ENCODE assay signal across 30 mouse cellular contexts in the genomic region with DNA sequence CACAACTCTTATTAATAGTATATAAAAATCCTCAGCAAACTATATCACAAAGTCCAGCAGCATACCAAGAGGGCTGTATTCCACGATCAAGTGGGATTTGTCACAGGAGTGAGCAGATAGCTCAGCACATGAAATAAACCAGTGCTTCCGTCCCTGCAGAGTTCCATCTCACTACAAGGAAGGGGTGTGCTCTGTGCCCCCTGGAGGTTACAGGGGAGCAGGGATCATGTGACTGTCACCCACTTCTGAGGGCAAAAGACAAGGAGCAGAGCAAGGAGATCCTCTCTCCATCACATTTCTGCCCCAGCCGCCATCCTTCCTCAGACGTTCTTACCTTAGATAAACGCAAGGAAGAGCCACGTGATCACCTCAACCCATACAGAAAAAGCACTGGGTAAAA.
"Had no signal": no experiment of that assay in that cellular context is flagged by ENCODE, and none has a peak within 500 bp of the region (broad histone marks: within the 10 kb centered on the region; RNA-seq: fewer than 3 reads in every experiment).

No protein-coding gene starts in this region.

- H3K4me1 ChIP-seq: hindbrain, embryonic 15.5 days had no signal

- H3K27ac ChIP-seq: heart, adult 2 months; heart, embryonic 10.5 days; heart, embryonic 13.5 days; heart, embryonic 15.5 days; hindbrain, embryonic 10.5 days; hindbrain, embryonic 12.5 days; hindbrain, embryonic 13.5 days; hindbrain, embryonic 14.5 days; hindbrain, embryonic 15.5 days; hindbrain, postnatal 0 days; intestine, embryonic 15.5 days; kidney, embryonic 15.5 days; kidney, postnatal 0 days; layer of hippocampus, adult 2 months had no signal

- H3K27me3 ChIP-seq: heart, embryonic 12.5 days; heart, embryonic 13.5 days; heart, embryonic 15.5 days; hindbrain, embryonic 12.5 days; hindbrain, embryonic 13.5 days; hindbrain, embryonic 15.5 days; intestine, embryonic 15.5 days; kidney, embryonic 15.5 days had no signal

- H3K36me3 ChIP-seq: heart, embryonic 15.5 days; hindbrain, embryonic 15.5 days; intestine, embryonic 15.5 days had no signal

- H3K4me3 ChIP-seq: heart, adult 2 months; heart, embryonic 10.5 days; heart, embryonic 12.5 days; heart, embryonic 13.5 days; heart, embryonic 15.5 days; hindbrain, embryonic 10.5 days; hindbrain, embryonic 12.5 days; hindbrain, embryonic 13.5 days; hindbrain, embryonic 15.5 days; intestine, embryonic 15.5 days; kidney, embryonic 15.5 days; layer of hippocampus, adult 2 months had no signal

- DNase-seq: heart, adult 2 months; heart, postnatal 10 days; heart, postnatal 14 days; heart, postnatal 36 days; heart, postnatal 4 days; kidney, adult 11 months; kidney, adult 18-20 months; kidney, adult 2 months; kidney, adult 8-10 months; kidney, adult 9 months; kidney, postnatal 10 days; kidney, postnatal 14 days; kidney, postnatal 25 days; kidney, postnatal 36 days; kidney, postnatal 4 days; layer of hippocampus, adult 9-11 months had no signal
